Mouse (Mus musculus) left cerebral cortex, postnatal 10 days (tissue): ENCODE data around the gene Cnpy3. TPM values are rescaled to one million over a fixed set of nuclear protein-coding genes. Genes with fewer than 3 reads are reported as not detected.

Source experiments
- DNase-seq, 2 experiments: peaks; one replicate each; pipeline ENCODE4 v3.0.0; 2021 to 2022; ENCODE audit warnings: low spot score in 2 of 2, mixed read lengths in 1 of 2; ENCODE audit errors: extremely low spot score in 1 of 2
- intact Hi-C: fragments of 180-260 bp; cut with DNase I; formaldehyde crosslinking; loops from one replicate; pipeline ENCODE4 v1.15.1; 2025
- total RNA-seq, 2 experiments: library from RNA; stranded (reverse); gene quantifications; 2 replicates each; pipeline ENCODE4 v1.2.3; 2021

The Cnpy3 gene
- total RNA-seq, 2 experiments from 2014 or later, result 50.9 to 53.7 TPM

DNA sequence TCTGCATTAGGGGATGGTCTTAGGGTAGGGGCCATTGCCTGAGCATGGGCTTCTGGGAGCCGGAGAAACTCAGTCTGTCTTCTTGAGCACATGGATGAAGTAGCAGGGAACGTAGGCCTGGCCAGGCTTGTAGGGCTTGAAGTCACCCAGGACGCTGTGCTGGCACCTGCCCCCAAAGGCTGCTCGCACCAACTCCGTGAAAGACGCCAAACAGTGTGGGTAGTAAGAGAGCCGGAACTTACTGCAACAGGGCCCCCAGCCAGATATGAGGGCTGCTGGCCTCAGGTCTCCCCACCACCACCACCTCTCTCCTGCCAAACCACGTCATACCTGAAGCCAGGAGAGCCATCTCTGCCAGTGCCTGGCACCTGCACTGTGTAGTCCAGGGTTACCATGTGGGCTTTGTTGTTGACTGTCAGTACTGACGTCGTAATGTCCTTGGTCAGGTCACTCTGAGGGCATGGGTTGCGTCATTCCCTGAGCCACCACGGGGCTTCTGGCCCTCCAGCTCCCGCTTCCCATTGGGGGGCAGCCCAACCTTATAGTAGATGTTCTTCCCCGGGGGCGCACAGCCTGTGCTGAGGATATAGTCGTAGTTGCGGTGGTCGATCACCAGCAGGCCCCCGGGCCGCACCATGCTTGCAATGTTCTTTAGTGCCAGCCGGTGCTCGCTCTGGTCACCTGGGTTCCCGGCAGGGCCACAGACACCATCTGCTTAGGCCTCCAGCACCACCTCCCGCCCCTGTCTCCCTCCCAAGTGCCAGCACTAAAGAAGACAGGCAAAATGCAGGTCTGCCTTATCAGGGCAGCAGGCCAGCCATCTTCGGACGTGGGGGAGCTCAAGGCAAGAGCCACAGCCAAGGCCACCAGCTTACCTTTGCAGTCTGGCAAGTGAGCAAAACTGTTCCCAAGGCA, 26.0 kb downstream of the Cnpy3 start:
- DNase-seq, result no peak
- intact Hi-C loops, result no loop called here

- no peak for DNase-seq
- intact Hi-C loops, result no loop called here
Observed at GRCm38 (mm10) chr17:46725273-46725672, 26.7 kb downstream of the Cnpy3 start.

DNA sequence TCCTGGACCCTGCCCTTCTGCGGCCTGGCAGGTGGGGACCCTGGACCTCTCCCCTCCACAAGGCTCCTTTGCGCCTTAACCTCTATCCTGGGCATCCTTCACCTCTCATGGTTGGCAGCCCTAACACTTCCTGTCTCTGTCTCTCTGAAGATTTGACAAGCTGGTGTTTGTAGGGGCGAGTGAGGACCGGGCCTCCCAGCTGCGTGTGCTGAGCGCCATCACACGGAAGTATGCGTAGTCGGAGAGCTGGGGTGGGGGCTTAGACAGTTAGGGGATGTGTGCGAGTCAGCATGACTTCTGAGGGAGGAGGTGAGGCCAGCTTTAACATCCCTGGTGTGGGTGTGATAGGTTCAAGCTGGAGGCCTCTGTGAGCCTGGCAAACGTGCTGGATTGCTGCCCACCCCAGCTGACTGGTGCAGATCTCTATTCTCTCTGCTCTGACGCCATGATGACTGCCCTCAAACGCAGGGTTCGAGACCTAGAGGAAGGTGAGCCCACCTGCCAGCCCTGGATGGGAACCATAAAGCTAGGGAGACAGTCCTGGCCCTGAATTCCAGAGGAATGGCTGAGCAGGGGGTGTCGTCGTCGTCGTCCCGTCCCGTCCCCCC, 27.4 kb downstream of the Cnpy3 start:
- intact Hi-C loops, result no loop called here

GRCm38 (mm10) chr17:46721077-46721476, 30.9 kb downstream of the Cnpy3 start:
- peak in 1 of 2 experiments; percentile 12 for DNase-seq

More for the DNA sequence above, 27.4 kb downstream of the Cnpy3 start:
- DNase-seq, result no peak

DNA sequence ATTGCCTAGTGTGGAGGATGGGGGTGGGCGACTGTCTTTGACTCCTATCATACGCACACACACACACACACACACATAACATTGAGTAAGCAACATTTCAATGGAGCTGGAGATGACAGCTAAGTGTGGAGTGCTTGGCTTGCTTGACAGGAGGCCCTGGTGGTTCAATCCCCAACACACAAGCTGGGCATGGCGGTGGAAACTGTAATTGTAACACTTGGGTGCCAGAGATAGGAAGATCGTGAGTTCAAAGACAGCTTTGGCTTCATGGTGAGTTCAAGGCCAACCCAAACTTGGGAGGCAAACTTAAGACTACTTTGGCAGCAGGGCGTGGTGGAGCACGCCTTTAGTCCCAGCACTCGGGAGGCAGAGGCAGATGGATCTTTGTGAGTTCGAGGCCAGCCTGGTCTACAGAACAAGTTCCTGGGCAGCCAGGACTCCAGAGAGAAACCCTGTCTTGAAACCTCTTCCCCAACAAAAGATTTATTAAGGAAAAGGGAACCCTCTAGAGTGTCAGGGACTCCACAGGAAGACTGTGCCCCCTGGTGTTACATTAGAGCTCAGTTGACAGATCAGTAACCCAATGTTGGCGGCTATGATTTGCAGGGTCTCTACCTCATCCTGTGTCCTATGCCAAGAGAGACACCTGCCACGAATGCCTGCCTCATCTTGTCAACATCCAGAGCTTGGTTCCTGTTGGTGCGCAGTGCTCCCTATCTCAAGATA, 37.1 kb downstream of the Cnpy3 start:
- intact Hi-C loops, result no loop called here
- DNase-seq, result peak in 1 of 2 experiments; percentile 18

More at GRCm38 (mm10) chr17:46721077-46721476, 30.9 kb downstream of the Cnpy3 start:
- intact Hi-C loops, result no loop called here

- intact Hi-C loops, result no loop called here
- no peak for DNase-seq
Observed at GRCm38 (mm10) chr17:46713849-46714248, 38.2 kb downstream of the Cnpy3 start.

DNA sequence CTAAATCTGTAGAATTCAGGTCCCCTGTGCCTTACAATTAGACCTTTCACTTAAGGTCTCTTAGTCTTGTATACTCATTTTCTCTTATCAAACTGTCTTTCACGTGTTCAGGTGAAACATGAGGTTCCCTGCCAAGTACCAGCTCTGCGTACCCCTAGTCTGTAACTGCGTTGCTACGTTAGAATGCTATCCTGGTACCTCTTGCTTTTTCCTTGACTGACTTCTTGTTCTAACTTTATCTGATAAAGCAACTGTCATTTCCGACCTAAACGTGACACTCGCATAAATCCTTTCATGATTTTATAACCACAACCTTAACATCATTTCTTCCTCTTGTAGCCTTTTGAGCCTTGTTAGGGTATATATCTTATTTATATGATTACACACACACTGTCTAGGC, 39.6 kb downstream of the Cnpy3 start:
- no peak for DNase-seq
- intact Hi-C loops, result no loop called here

DNA sequence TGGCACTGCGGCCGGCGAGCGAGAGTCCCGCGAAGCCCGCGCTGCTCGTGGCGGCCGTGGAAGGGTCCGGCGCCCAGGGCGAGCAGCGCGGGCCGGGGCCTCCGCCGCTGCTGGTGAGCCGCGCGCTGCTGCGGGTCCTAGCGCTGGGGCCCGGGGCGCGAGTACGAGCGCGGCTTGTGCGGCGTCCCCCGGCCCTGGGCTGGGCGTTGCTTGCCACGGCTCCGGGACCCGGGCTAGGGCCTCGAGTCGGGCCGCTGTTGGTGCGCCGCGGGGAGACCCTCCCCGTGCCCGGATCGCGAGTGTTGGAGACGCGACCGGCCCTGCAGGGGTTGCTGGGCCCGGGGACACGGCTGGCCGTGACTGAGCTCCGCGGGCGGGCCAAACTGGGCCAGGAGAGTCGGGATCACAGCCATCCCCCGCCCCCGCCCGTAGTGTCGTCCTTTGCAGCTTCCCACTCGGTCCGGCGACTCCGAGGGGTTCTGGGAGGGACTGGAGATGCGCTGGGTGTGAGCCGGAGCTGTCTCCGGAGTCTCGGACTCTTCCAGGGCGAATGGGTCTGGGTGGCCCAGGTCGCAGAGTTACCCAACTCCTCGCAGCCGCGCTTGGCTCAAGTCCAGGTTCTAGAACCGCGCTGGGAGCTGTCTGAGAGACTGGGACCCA, 40.3 kb downstream of the Cnpy3 start:
- DNase-seq, result peak; percentile 27 to 71

GRCm38 (mm10) chr17:46710959-46711597, 40.9 kb downstream of the Cnpy3 start, which contains the start of gene Pex6:
Pex6 (plus strand) TSS chr17:46711463.
- peak; percentile 92 to 97 for DNase-seq
- intact Hi-C loops, result no loop called here

More for the DNA sequence above, 40.3 kb downstream of the Cnpy3 start:
- intact Hi-C loops, result no loop called here

GRCm38 (mm10) chr17:46706375-46707089, 45.5 kb downstream of the Cnpy3 start:
- intact Hi-C loops, result no loop called here

GRCm38 (mm10) chr17:46704887-46705835, 46.9 kb downstream of the Cnpy3 start, which contains the start of gene Ppp2r5d:
Ppp2r5d (minus strand) TSS chr17:46705111.
- intact Hi-C loops, result no loop called here
- DNase-seq, result peak; percentile 96 to 98

More at GRCm38 (mm10) chr17:46706375-46707089, 45.5 kb downstream of the Cnpy3 start:
- DNase-seq, result no peak

DNA sequence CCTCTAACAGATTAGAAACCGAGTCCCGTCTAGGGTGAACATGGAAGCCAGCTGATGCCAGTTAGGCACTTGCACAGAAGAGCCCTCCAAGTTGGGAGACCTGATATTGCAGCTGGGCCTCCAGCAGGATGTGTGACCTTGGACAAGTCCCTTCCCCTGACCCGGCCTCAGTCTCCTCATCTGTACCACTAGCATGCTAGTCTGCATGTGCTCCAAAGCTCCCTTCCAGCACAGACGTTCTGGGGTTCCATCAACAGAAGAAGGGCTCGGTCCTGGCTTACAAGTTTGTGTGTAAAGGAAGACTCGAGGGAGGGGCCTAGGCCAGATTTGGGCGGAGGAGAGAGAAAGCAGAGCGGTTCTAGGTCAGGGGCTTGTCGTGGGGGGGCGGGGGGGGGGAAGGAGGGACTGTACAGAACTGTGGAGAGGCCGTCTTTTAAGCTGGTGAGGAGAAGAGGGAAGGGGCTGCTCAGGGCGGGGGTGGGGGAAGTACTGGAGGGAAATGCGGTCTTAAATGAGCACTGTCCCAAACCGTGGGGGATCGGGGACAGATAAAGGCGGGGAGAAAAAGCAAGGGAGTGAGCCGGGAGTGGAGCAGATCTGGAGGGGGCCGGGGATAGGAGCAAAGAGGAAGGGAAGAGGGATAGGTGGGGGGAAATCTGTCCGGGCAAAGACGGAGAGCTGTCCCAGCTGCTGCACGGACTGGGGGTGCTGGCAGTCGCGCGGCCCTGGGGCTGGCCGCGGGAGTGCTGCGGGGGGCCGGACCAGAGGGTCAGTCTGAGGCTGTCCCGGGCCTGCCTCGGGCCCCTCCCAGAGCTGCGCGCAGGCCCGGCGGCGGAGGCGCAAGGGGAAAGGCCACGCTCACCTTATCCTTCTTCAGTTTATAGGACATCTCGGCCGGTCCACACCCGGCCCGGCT, 47.8 kb downstream of the Cnpy3 start:
- intact Hi-C loops, result no loop called here
- peak in 1 of 2 experiments; percentile 39 for DNase-seq

- peak in 1 of 2 experiments; percentile 7 for DNase-seq
- intact Hi-C loops, result no loop called here
Observed at GRCm38 (mm10) chr17:46702506-46702905, 49.5 kb downstream of the Cnpy3 start.

- intact Hi-C loops, result no loop called here
- DNase-seq, result peak in 1 of 2 experiments; percentile 25
Observed at GRCm38 (mm10) chr17:46702100-46702499, 49.9 kb downstream of the Cnpy3 start.

DNA sequence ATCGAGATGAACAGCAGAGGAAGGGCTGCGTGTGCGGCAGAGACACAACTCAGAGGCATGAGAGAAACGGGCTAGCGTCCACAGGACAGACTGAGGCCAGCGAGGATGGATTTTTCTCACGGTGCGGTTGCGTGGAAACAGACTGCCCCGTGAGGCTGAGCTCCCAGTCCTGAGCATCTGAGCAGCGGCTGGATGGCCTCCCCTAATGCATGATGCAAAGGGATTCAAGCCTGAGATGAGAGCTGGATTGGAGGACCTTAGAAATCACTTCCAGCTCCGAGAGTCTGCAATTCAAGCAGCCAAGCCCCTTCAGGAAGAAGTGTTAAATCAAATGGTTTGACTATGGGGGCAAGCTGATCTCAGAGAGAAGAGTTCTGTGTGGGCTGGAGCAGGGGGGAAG, 50.5 kb downstream of the Cnpy3 start:
- peak in 1 of 2 experiments; percentile 31 for DNase-seq
- intact Hi-C loops, result no loop called here
